Mouse (Mus musculus): Measurements from ENCODE around the gene Exo5. TPM values are rescaled to one million over a fixed set of nuclear protein-coding genes. Genes with fewer than 3 reads are reported as not detected.

The Exo5 gene
- polyA plus RNA-seq, 1 experiment from 2014 or later, result 23.5 TPM

DNA sequence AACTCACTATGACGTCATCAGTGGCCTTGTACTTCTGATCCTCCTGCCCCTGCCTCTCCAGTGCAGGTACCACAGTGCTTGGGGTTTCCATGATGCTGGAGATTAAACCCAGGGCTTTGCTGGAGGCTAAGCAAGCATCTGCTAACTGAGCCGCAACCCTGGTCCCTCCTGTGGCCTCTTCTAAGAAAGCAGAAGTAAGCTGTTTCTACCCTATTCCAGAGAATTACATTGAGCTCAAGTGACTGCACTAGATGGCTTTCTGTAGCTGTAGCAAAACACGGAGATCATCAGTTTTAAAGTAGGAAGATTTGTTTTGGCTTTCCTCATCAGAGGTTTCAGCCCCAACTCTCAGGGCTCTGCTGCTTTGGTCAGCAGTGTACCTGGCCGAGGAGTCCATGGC lies 10.3 kb downstream of the Exo5 start:
- Histone ChIP-seq H3K9me3 (ENCODE audit: control insufficient read depth, low read depth, low read length) (no peaks in the 10 kb centered on the region), H3K4me2 (replicated peaks; ENCODE audit: low read depth, low read length) (no peak overlapping the region), H3K27ac (ENCODE audit: low read length) (no peak overlapping the region), H3K4me3 (ENCODE audit: low read depth, low read length) (no peak overlapping the region), H3K4me1 (ENCODE audit: control insufficient read depth, insufficient read depth, low read length) (no peaks in the 10 kb centered on the region), H3K9ac (replicated peaks; ENCODE audit: low read depth, low read length) (no peak overlapping the region), H3K36me3 (ENCODE audit: control insufficient read depth, insufficient read depth, low read length) (no peaks in the 10 kb centered on the region), H3K27me3 (ENCODE audit: control insufficient read depth, insufficient read depth, low read length) (no peaks in the 10 kb centered on the region)
- ATAC-seq (ENCODE audit: insufficient number of reproducible peaks, insufficient read depth, low FRiP score, low read depth), result no peak
- 80% methylated on average over 4 of the region's 4 CpGs for WGBS

- no peak for ATAC-seq (ENCODE audit: insufficient number of reproducible peaks, insufficient read depth, low FRiP score, low read depth)
Measured at GRCm38 (mm10) chr4:120913861-120914260, 11.0 kb downstream of the Exo5 start.

DNA sequence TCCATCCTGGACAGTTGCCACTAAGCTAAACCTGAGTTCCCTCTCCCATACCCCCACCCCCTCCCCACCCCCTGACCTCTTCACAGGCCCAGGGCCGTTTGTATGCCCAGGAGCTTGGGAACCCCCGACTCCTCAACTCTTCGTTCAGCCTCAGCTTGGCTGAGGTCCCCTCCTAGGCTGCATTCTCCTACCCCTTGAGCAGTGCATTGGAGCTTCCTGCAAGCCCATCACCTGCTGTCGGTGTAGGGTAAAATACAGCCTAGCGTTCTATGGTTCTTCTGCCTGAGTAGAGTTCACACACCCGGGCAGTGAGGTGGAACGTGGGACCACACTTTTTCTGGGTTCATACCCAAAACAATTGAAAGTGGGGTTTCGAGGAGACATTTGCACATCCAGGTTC lies 11.4 kb downstream of the Exo5 start:
- no peak overlapping the region for H3K9ac ChIP-seq (replicated peaks; ENCODE audit: low read depth, low read length)
- H3K4me3 ChIP-seq (ENCODE audit: low read depth, low read length), result no peak overlapping the region
- no peaks in the 10 kb centered on the region for H3K4me1 ChIP-seq (ENCODE audit: control insufficient read depth, insufficient read depth, low read length)
- H3K27me3 ChIP-seq (ENCODE audit: control insufficient read depth, insufficient read depth, low read length), result no peaks in the 10 kb centered on the region
- no peak overlapping the region for H3K27ac ChIP-seq (ENCODE audit: low read length)
- H3K9me3 ChIP-seq (ENCODE audit: control insufficient read depth, low read depth, low read length), result no peaks in the 10 kb centered on the region
- H3K36me3 ChIP-seq (ENCODE audit: control insufficient read depth, insufficient read depth, low read length), result no peaks in the 10 kb centered on the region
- ATAC-seq (ENCODE audit: insufficient number of reproducible peaks, insufficient read depth, low FRiP score, low read depth), result no peak
- H3K4me2 ChIP-seq (replicated peaks; ENCODE audit: low read depth, low read length), result no peak overlapping the region
- 59% methylated on average over 8 of the region's 8 CpGs for WGBS

More at GRCm38 (mm10) chr4:120913861-120914260, 11.0 kb downstream of the Exo5 start:
- WGBS, result 73% methylated on average over 1 of the region's 1 CpGs
- Histone ChIP-seq H3K4me1 (ENCODE audit: control insufficient read depth, insufficient read depth, low read length) (no peaks in the 10 kb centered on the region), H3K27ac (ENCODE audit: low read length) (no peak overlapping the region), H3K9ac (replicated peaks; ENCODE audit: low read depth, low read length) (no peak overlapping the region), H3K4me3 (ENCODE audit: low read depth, low read length) (no peak overlapping the region), H3K4me2 (replicated peaks; ENCODE audit: low read depth, low read length) (no peak overlapping the region), H3K27me3 (ENCODE audit: control insufficient read depth, insufficient read depth, low read length) (no peaks in the 10 kb centered on the region), H3K36me3 (ENCODE audit: control insufficient read depth, insufficient read depth, low read length) (no peaks in the 10 kb centered on the region), H3K9me3 (ENCODE audit: control insufficient read depth, low read depth, low read length) (no peaks in the 10 kb centered on the region)

DNA sequence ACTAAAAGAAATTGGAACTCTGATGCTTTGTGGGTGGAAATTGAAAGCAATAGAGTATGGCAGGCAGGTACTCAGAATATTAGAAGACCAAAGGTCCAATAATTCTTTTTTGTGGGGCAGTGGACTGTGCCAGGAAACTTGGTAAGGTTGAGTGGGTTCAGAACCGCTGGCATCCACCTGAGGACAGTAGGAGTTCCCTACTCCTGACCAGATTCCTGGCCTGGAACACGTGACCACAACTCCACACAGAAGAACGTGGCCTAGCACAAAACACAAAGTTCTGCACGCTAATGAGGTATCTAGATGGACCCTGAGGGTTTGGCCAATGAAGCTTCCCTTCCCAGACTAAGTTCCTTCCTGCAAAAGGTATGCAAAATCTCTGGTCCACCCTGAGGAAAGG lies 12.0 kb downstream of the Exo5 start:
- Histone ChIP-seq H3K36me3 (ENCODE audit: control insufficient read depth, insufficient read depth, low read length) (no peaks in the 10 kb centered on the region), H3K27ac (ENCODE audit: low read length) (no peak overlapping the region), H3K4me3 (ENCODE audit: low read depth, low read length) (no peak overlapping the region), H3K9ac (replicated peaks; ENCODE audit: low read depth, low read length) (no peak overlapping the region), H3K9me3 (ENCODE audit: control insufficient read depth, low read depth, low read length) (no peaks in the 10 kb centered on the region), H3K27me3 (ENCODE audit: control insufficient read depth, insufficient read depth, low read length) (no peaks in the 10 kb centered on the region), H3K4me1 (ENCODE audit: control insufficient read depth, insufficient read depth, low read length) (no peaks in the 10 kb centered on the region), H3K4me2 (replicated peaks; ENCODE audit: low read depth, low read length) (no peak overlapping the region)
- ATAC-seq (ENCODE audit: insufficient number of reproducible peaks, insufficient read depth, low FRiP score, low read depth), result no peak
- WGBS, result 46% methylated on average over 4 of the region's 4 CpGs

- H3K4me3 ChIP-seq (ENCODE audit: low read depth, low read length), result no peak overlapping the region
- no peaks in the 10 kb centered on the region for H3K4me1 ChIP-seq (ENCODE audit: control insufficient read depth, insufficient read depth, low read length)
- 85% methylated on average over 6 of the region's 6 CpGs for WGBS
- ATAC-seq (ENCODE audit: insufficient number of reproducible peaks, insufficient read depth, low FRiP score, low read depth), result no peak
- H3K27ac ChIP-seq (ENCODE audit: low read length), result no peak overlapping the region
- H3K9ac ChIP-seq (replicated peaks; ENCODE audit: low read depth, low read length), result no peak overlapping the region
- no peaks in the 10 kb centered on the region for H3K9me3 ChIP-seq (ENCODE audit: control insufficient read depth, low read depth, low read length)
- no peaks in the 10 kb centered on the region for H3K36me3 ChIP-seq (ENCODE audit: control insufficient read depth, insufficient read depth, low read length)
- no peak overlapping the region for H3K4me2 ChIP-seq (replicated peaks; ENCODE audit: low read depth, low read length)
- no peaks in the 10 kb centered on the region for H3K27me3 ChIP-seq (ENCODE audit: control insufficient read depth, insufficient read depth, low read length)
Measured at GRCm38 (mm10) chr4:120911086-120911485, 13.7 kb downstream of the Exo5 start.

- no peak overlapping the region for H3K4me2 ChIP-seq (replicated peaks; ENCODE audit: low read depth, low read length)
- ATAC-seq (ENCODE audit: insufficient number of reproducible peaks, insufficient read depth, low FRiP score, low read depth), result no peak
- no peaks in the 10 kb centered on the region for H3K4me1 ChIP-seq (ENCODE audit: control insufficient read depth, insufficient read depth, low read length)
- H3K27ac ChIP-seq (ENCODE audit: low read length), result no peak overlapping the region
- H3K27me3 ChIP-seq (ENCODE audit: control insufficient read depth, insufficient read depth, low read length), result no peaks in the 10 kb centered on the region
- no peak overlapping the region for H3K4me3 ChIP-seq (ENCODE audit: low read depth, low read length)
- H3K9ac ChIP-seq (replicated peaks; ENCODE audit: low read depth, low read length), result no peak overlapping the region
- no peaks in the 10 kb centered on the region for H3K36me3 ChIP-seq (ENCODE audit: control insufficient read depth, insufficient read depth, low read length)
- 30% methylated on average over 15 of the region's 15 CpGs for WGBS
- no peaks in the 10 kb centered on the region for H3K9me3 ChIP-seq (ENCODE audit: control insufficient read depth, low read depth, low read length)
Measured at GRCm38 (mm10) chr4:120909558-120910150, 15.2 kb downstream of the Exo5 start.

DNA sequence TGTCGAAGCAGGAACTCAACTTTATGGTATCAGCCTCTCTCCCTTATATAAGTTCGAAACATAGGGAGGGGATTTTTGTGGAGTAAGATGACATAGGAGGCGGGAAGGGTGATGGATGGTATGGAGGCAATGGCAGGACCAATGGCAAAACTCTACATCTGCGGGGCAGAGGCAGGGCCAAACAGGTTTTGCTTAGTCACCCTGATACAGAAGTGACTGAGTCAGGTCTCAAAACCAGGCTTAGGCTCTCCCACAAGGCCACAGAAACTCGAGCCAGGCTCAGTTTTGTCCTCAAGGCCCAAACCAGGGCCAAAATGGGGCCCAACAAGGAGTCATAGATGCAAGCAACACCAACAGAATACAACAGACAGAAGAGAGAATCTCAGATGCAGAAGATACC lies 19.2 kb downstream of the Exo5 start:
- Histone ChIP-seq H3K4me1 (ENCODE audit: control insufficient read depth, insufficient read depth, low read length) (no peaks in the 10 kb centered on the region), H3K4me2 (replicated peaks; ENCODE audit: low read depth, low read length) (no peak overlapping the region), H3K9ac (replicated peaks; ENCODE audit: low read depth, low read length) (no peak overlapping the region), H3K9me3 (ENCODE audit: control insufficient read depth, low read depth, low read length) (no peaks in the 10 kb centered on the region), H3K27me3 (ENCODE audit: control insufficient read depth, insufficient read depth, low read length) (no peaks in the 10 kb centered on the region), H3K27ac (ENCODE audit: low read length) (no peak overlapping the region), H3K4me3 (ENCODE audit: low read depth, low read length) (no peak overlapping the region), H3K36me3 (ENCODE audit: control insufficient read depth, insufficient read depth, low read length) (no peaks in the 10 kb centered on the region)
- WGBS, result 74% methylated on average over 5 of the region's 5 CpGs
- ATAC-seq (ENCODE audit: insufficient number of reproducible peaks, insufficient read depth, low FRiP score, low read depth), result no peak

- H3K27ac ChIP-seq (ENCODE audit: low read length), result no peak overlapping the region
- no peaks in the 10 kb centered on the region for H3K27me3 ChIP-seq (ENCODE audit: control insufficient read depth, insufficient read depth, low read length)
- H3K4me3 ChIP-seq (ENCODE audit: low read depth, low read length), result no peak overlapping the region
- no peaks in the 10 kb centered on the region for H3K9me3 ChIP-seq (ENCODE audit: control insufficient read depth, low read depth, low read length)
- WGBS, result 23% methylated on average over 4 of the region's 4 CpGs
- no peak for ATAC-seq (ENCODE audit: insufficient number of reproducible peaks, insufficient read depth, low FRiP score, low read depth)
- no peaks in the 10 kb centered on the region for H3K4me1 ChIP-seq (ENCODE audit: control insufficient read depth, insufficient read depth, low read length)
- H3K4me2 ChIP-seq (replicated peaks; ENCODE audit: low read depth, low read length), result no peak overlapping the region
- H3K9ac ChIP-seq (replicated peaks; ENCODE audit: low read depth, low read length), result no peak overlapping the region
- H3K36me3 ChIP-seq (ENCODE audit: control insufficient read depth, insufficient read depth, low read length), result no peaks in the 10 kb centered on the region
Measured at GRCm38 (mm10) chr4:120904533-120904932, 20.3 kb downstream of the Exo5 start.

Data from stomach, embryonic 14.5 days (tissue).